Mouse (Mus musculus) ES-E14 (cell line): ENCODE data around the gene Msi2.

Experiments used
- CHD2 ChIP-seq: IDR thresholded peaks from 2 replicates; pipeline ENCODE4 v1.6.1; 2014; ENCODE audit warnings: mild to moderate bottlenecking, low read depth, low read length, inconsistent platforms
- HCFC1 ChIP-seq: IDR thresholded peaks from 2 replicates; pipeline ENCODE4 v1.6.1; 2012; ENCODE audit warnings: low read length, inconsistent platforms, borderline replicate concordance; ENCODE audit not compliant: insufficient read depth
- MAFK ChIP-seq: IDR thresholded peaks from 2 replicates; pipeline ENCODE4 v1.6.1; 2014; ENCODE audit warnings: mild to moderate bottlenecking, low read depth, low read length, inconsistent platforms; ENCODE audit not compliant: insufficient read depth
- ZC3H11A ChIP-seq: IDR thresholded peaks from 2 replicates; pipeline ENCODE4 v1.6.1; 2012; ENCODE audit warnings: low read depth, mild to moderate bottlenecking, inconsistent platforms, low read length, borderline replicate concordance
- ZNF384 ChIP-seq: IDR thresholded peaks from 2 replicates; pipeline ENCODE4 v1.6.1; 2012; ENCODE audit warnings: low read depth, low read length, inconsistent platforms

- TF ChIP-seq CHD2 (no peak), MAFK (no peak), ZNF384 (no peak), HCFC1 (no peak), ZC3H11A (no peak)
These were observed 319.3 kb downstream of the Msi2 start for GRCm38 (mm10) chr11:88399028-88399427.
